Mouse (Mus musculus): ENCODE results near the gene Ppib. TPM values are rescaled to one million over a fixed set of nuclear protein-coding genes. Genes with fewer than 3 reads are reported as not detected.

Ppib gene
- total RNA-seq, 2 experiments from 2014 or later, result 364 to 402 TPM

DNA sequence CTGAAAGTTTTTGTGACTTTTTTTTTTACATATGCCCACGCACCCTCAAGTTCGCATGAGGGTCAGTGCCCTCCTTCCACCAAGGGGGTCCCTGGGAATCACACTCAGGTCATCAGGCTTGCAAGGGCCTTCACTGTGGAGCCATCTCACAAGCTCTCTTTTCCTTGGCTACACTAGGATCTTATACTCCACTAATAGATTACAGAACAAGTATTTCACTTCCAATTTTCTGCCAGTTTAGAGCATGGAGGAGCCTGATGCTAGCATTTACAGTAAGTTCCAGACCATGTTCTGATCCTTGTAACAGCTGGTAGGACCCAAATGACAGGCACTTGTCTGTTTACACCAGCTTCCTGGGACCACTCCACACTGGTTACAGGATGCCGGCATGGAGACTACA lies 18.1 kb downstream of the Ppib start:
- no peak for DNase-seq

DNA sequence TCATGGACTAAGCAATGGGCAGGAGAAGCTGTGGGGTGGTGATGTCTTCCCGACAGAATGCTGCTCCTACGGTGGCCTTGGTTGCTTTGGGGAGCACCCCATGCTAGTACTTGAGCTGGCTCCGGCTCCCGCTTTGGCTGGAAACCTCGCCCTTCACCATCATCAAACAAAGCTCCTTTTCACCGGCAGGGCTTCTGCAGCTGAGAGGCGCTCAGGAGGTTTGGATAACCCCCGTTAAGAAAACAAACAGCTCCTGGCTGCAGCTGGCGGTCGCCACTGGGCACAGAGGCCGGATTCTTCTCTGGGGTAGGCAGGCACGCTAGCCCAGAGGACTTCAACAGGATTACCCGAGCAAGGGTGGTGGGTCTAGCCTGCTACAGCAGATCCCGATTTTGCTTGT lies 18.5 kb downstream of the Ppib start:
- no peak for DNase-seq

DNA sequence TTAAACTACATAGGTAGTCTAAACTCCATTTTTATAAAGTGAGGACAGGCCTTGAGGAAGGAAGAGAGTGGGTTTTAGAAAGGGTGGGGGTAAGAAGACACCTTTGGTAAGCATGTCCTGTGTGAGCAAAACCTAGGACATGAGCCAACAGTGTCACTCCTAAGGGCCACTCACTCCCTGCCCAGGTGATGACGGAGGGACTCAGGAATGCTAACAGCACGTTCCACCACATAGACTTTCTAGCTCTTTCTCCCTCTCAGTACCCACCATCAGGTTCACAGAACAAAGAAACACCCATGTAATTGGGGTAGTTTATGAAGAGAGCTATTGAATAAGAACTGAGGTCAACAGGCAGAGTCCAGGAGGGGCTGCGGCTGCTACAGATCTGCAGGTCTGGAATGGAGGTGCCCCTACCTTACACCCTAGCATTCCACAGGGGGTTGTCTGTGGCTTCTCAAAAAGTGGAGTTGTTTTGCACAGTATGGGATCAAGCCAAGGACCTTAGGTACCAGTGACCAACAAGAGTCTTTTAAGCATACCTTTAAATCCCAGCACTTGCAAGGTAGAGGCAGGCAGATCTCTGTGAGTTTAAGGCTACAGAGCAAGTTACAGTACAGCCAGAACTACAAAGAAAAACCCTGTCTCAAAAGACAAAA lies 20.9 kb downstream of the Ppib start:
- no peak for DNase-seq

DNA sequence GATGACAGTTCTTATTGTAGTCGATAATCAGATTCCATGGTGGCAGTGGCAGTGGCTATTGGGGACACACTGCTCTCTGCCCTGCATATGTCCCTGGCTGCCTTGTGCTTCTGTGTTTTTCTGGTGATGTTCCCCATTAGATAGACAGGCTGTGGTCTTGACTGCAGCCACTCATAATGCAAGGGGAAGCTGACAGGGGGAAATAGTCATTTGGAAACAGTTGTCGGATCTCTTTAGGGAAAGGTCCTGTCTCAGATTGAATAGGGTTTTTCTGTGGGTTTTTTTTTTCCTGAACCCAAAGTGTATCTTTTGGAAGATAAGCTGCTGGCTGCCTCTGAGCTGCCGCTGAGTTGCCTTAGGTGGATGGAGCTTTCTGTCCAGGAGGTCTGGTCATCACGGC lies 22.0 kb downstream of the Ppib start:
- no peak for DNase-seq

DNA sequence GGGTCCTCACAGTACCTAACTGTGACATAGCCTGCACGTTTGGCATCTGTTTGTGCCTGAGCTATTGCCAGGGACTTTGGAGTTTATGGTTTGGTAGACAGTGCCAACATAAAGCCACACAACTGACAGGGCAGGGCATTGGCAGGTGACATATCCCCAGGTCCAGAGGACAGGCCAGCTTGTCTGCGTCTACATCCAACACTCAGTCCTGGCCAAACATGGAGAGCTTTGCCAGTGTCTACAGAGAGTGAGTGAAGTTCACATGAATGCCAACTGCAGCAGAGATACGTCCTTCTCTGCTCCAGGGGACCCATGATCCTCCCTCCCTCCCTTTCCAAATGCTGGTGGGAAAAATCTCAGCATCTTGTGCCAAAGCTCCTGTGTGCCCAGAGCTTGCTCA lies 24.1 kb downstream of the Ppib start:
- no peak for DNase-seq

DNA sequence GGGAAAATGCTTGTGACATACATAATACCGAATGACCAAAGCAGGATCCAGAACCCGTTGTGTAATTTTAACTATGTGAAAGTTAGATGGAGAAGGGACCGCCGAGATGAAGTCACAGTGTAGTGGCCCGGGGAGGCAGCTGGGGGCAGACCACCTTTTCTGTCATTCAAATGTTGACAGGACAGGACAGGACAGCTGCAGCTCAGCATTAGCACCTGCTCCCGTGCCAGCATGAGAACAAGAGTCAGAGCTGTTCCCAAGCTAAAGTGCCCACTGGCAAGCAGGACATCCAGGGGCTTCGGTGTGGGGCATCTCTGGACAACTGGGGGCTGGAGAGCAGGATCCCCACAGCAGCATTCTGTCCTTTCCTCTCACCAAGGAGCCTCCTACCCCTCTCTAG lies 27.0 kb downstream of the Ppib start:
- no peak for DNase-seq

DNA sequence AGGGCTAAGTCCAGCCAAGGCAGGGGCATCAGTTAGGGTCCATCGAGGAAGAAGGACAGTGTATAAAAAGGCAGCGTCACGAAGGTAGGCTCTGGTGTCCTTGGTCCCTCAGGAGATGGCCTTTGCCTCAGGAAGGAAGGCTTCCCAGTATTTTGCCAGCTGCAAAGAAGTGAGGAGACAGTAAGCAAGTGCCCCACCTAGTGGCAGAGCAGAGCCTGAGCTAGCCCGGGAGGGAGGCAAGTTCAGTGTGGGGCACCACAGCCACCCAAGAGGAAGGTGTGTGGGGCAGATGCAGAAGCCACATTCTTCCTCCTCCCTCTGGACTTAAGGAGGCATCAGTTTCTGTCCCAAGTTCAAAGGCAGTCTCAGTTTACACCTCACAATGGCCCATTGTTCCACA lies 28.4 kb downstream of the Ppib start:
- peak; percentile 81 for DNase-seq

DNA sequence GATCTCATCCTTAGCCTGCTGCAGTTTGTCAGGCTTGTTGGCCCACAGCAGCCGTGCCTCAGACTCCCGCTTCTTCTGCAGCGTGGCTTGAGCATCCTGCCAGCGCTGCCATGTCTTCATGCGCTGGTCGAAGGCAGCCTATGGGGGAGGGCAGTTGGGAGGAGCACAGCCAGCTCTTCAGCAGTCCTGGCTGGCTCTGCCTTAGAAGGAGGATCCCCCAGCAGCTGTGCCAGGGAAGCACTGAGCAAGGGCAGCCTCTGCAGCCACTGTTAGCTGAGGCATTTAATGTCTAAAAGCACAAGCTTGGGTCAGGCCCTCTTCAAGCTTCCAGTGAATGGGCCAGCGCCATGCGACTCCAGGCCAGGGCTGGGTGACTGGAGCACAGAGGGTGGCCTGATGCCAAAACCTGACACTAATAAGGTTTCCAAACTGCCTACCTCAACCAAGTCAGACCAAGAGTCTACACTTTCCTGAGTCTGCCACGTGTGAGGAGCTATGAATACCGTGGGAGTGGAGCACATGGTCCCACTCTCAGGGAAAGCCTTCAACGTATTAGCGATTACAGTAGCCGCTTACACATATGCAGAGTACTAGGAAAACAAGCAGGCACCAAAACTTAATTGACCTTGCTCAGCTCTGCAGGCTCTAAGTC lies 30.7 kb downstream of the Ppib start:
- DNase-seq, result peak; percentile 56

DNA sequence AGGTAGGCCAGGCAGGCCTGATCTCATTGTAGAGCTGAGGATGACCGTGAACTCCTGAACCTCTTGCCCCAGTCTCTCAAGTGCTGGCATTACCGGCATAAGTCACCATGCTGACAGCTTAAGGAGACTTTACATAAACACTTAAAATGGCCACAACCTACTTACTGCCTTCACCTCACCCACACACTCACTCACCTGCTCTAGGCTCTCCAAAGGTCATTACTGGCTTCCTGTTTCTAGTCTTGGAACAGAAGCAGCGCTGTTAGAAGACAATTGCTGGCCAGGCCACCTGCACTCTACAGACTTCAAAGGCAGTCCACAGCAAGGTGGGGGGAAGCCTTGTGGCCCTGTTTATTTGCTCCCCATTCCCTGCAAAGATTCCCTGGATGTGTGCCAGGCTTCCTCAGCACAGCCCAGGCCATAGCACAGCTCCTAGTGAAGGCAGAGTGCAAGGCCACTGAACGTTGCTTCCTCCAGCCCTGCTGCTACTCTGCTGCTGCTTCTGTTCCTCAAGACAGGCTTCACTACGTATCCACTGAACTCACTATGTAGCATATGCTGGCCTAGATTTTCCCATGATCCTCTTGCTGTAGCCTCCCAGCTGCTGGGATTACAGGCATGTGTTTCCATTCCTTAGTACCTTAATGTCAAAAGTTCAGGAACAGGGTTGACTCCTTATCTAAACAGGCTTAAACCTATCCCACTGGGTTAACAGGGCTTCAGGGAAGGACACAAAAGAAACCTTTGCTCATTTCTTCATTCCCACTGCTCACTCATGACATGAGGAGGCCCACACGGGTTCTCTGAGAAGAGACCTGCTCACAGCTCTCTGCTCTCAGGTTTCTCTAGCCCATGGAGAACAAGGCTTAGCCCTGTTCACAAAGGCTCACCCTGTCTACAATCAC lies 31.6 kb downstream of the Ppib start:
- peak; percentile 41 for DNase-seq

DNA sequence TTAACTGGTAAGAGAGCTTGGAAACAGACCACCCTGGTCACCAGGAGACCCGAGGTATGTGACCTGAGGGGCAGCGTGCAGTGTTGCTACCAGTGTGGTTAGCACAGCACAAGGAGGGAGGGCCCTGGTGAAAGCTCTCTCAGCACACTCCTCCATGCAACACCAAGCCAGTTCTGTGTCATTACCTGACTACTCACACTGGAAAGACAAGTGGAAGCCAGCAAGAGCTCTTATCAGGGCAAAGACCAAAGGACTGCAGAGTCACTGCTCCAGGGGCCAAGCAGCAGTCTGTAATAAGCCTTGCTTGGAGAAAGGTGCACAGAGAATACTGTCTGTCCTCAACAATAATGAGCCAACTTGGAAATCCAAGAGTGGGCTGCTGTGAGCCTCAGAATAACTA lies 32.6 kb downstream of the Ppib start:
- no peak for DNase-seq

DNA sequence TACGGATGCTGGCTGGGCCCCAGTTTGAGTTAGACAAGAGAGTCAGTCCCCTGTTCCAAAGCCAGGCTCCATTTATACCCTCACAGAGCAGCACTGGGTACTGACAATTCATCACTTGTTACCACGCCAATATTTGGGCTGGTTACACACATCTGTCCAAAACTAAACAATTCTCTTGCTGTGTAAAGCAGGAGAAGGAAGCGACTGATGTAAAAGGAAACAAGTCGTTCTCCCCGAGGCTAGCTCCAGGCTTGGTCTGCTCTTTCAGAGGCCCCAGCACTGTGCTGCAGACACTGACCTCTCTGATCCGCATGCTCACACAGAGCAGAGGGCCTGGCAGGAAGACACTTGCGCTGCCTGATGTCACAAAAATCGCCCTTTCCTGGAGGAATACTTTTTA lies 41.6 kb downstream of the Ppib start:
- DNase-seq, result no peak

DNA sequence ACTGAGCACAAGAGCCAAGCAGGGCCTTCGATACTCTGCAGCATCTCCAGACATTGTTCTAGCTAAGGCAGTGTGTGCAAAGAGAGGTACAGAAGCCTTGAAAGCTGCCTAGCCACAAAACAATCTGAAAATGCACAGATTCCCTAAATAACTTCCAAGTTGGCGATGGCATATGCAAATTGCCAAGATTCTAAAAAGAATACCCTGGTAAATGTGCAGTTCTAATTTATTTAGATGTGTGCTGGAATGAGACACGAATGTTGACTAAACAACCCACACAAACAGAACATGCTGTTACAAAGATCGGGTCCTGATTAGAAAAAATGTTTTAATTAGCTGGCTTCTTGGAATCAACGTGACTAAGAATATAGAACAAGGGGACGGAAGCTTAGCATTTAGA lies 42.6 kb downstream of the Ppib start:
- DNase-seq, result no peak

DNA sequence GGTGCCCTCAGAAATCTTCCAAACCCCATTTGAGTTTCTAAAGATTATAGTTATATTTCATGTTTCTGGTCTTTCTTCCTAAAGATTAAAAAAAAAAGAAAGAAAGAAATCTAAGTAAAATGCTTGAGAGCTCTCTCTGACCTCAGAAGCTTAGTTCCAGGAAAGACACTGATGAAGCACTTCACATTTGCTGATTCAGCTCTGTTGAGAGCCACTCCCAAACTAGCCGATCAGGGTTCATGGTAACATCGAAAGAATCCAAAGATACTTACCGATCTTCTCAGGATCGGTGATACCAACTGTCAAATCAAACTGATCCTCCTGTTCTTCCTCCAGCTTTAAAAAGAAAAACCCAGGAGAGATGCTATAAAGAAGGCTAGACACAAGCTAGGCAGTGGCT lies 44.6 kb downstream of the Ppib start:
- DNase-seq, result no peak

DNA sequence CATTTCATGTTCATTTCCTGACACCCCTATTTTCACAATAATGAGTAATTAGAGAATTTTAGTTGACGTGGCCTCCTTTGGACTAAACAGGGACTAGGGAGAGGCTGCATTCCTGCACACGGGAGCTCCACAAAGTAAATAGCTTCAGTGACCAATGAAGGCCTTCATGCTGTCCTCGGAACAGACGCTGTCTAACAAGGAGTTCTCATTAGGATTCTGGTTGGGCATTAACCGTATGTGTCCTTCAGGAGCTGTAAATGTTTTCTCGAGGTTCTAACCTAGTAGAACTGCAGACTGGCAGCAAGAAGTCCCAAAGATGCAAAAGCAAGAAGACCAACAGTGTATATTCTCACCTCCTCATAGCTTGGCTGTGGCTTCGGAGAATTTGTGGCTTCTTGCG lies 45.1 kb downstream of the Ppib start:
- no peak for DNase-seq

DNA sequence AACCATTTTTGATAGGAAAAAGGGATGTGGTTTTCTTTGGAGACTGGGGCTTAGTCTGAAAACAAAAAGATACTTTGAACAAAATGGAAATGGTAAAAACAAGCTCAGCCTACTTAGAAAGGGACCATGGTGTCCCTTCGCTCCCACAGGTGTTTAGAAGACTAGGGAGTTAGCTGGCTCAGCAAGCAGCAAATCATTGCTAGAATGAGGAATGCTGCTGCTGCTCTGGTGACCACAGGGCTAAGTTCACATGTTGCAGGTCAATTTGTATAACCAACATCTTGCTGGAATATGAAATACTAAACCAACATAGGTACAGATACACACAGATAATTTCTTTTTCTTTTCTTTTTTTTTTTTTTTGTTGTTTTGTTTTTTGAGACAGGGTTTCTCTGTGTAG lies 49.6 kb downstream of the Ppib start:
- DNase-seq, result no peak

DNA sequence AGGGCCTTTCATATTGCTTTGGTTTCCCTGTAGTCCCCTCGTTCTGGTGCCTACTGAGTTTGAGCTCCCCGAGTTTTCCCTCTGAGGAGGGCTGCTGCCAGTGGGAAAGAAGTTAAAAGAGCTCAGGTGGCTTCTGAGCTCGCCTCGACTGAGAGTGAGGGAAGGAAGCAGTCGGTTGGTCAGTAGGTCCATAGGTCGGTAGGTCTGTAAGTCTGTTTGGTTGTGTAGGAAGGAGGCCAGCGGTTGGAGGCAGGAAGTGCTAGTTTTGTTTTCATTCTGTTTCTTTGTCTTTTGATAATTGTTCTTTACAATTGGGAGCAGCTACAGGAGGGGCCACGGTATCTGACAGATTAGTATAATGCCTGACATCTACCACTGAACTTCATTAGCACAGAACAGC lies 50.1 kb downstream of the Ppib start:
- no peak for DNase-seq

DNA sequence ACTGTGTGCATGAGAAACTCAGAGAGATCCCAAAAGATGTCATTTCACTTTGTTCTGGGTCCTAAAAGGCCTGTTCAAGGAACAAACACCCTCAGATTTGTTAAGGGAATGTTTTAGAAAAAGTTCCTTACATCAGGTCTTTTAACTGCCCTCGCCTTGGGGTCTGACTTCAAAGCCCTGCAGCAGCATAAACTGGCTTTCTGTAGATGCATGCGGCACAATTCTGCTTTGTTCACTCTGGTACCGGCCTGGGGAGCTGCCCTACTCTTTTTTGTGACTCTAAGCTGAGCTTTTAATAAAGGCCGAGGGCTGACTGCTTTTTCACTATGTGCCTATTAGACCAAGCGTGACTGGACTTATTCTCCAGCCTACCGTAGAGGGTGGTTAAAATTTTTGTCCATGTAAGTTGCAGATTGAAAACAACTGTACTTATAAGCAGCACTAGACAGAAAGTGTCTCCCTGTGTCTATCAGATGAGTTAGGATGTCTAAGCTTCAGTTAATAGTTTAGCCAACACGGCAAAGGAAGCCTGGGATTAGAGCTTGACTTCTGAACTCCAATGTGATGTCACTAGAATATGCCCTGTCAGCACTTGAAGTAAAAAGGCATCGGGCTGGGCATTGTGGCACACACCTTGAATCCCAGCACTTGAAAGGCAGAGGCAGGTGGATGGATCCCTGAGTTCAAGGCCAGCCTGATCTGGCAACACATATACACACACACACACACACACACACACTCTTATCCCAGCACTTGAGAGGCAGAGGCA lies 50.8 kb downstream of the Ppib start:
- no peak for DNase-seq

DNA sequence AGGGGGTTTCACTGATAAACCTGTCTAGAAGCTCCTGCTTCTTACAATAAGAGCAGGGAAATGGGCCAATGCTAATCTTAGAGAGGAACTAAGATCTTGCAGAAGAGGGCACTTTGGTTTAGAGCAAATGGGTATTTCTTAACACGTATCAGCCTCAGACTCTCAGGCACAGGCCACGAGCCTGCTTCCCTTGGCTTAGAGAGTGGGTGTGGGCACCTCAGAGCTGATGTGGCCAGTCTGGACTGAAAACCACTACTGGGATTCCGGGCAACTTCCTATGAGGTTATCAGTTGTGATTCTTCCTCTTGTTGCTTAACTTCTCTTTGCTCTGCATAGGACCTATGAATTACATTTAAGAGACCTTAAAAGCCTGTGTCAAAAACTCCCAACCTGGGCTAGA lies 54.3 kb downstream of the Ppib start:
- DNase-seq, result no peak
